Mouse (Mus musculus) lung, postnatal 4 days (tissue): ENCODE measurements around the gene Spg7.
"Not testable (repeated sequence)": the region's sequence is repeated elsewhere in the genome, so short reads cannot be mapped to it uniquely, and the experiment has no call there.

Experiments
- DNase-seq, 2 experiments: peaks; one replicate each; pipeline ENCODE4 v3.0.0; 2021

Gene Spg7

GRCm38 (mm10) chr8:123041774-123042105 lies 21.0 kb upstream of the Spg7 start:
- DNase-seq = peak in 1 of 2 experiments; percentile 65

GRCm38 (mm10) chr8:123042158-123042973 lies 20.4 kb upstream of the Spg7 start, which contains the start of gene Ankrd11:
TSS of gene Ankrd11 (minus strand) at chr8:123042277.
- DNase-seq = peak; percentile 100

GRCm38 (mm10) chr8:123042974-123043625 lies 19.6 kb upstream of the Spg7 start:
- no peak for DNase-seq

GRCm38 (mm10) chr8:123043941-123044340 lies 18.8 kb upstream of the Spg7 start:
- no peak for DNase-seq

- not testable (repeated sequence) for DNase-seq
These were observed 17.9 kb upstream of the Spg7 start for GRCm38 (mm10) chr8:123044743-123045425.

GRCm38 (mm10) chr8:123046706-123047105 lies 16.0 kb upstream of the Spg7 start:
- no peak for DNase-seq

GRCm38 (mm10) chr8:123047827-123048226 lies 14.9 kb upstream of the Spg7 start:
- DNase-seq = no peak

- no peak for DNase-seq
These were observed 14.3 kb upstream of the Spg7 start for GRCm38 (mm10) chr8:123048402-123048801.

- no peak for DNase-seq
These were observed 11.3 kb upstream of the Spg7 start for GRCm38 (mm10) chr8:123051458-123051857.

- DNase-seq = no peak
These were observed 1.3 kb downstream of the Spg7 start for GRCm38 (mm10) chr8:123064072-123064471.

- no peak for DNase-seq
These were observed 2.1 kb downstream of the Spg7 start for GRCm38 (mm10) chr8:123064809-123065213.

GRCm38 (mm10) chr8:123065214-123066100 lies 2.7 kb downstream of the Spg7 start:
- DNase-seq = peak; percentile 97 to 98

GRCm38 (mm10) chr8:123066101-123066683 lies 3.5 kb downstream of the Spg7 start:
- DNase-seq = no peak

GRCm38 (mm10) chr8:123071176-123071575 lies 8.4 kb downstream of the Spg7 start:
- peak; percentile 20 to 51 for DNase-seq

GRCm38 (mm10) chr8:123077213-123077612 lies 14.5 kb downstream of the Spg7 start:
- no peak for DNase-seq

- DNase-seq = no peak
These were observed 20.3 kb downstream of the Spg7 start for GRCm38 (mm10) chr8:123082993-123083392.

- no peak for DNase-seq
These were observed 20.9 kb downstream of the Spg7 start for GRCm38 (mm10) chr8:123083610-123084009.

GRCm38 (mm10) chr8:123087289-123087688 lies 24.5 kb downstream of the Spg7 start:
- DNase-seq = no peak

GRCm38 (mm10) chr8:123097216-123097615 lies 34.5 kb downstream of the Spg7 start:
- DNase-seq = peak in 1 of 2 experiments; percentile 19

GRCm38 (mm10) chr8:123097786-123098584 lies 35.2 kb downstream of the Spg7 start:
- peak; percentile 15 to 16 for DNase-seq

GRCm38 (mm10) chr8:123100288-123100687 lies 37.5 kb downstream of the Spg7 start:
- peak in 1 of 2 experiments; percentile 7 for DNase-seq
